Mouse (Mus musculus) CH12.LX (cell line): ENCODE results near the gene Vav2. TPM values are rescaled to one million over a fixed set of nuclear protein-coding genes. Genes with fewer than 3 reads are reported as not detected.
A peak's percentile ranks its signal among the peaks of the same experiment; 100 is the strongest.

Experiments used
- DNase-seq: peaks from one replicate; pipeline ENCODE4 v3.0.0-alpha.2; 2013; ENCODE audit errors: extremely low read depth
- H3K27ac ChIP-seq: 2 replicates; pipeline ENCODE4 v1.5.1; 2012; ENCODE audit warnings: low read depth, mild to moderate bottlenecking, control low read depth, moderate library complexity; ENCODE audit not compliant: insufficient read depth
- H3K27me3 ChIP-seq: replicated peaks from 2 replicates; pipeline ENCODE3; 2012; ENCODE audit warnings: inconsistent platforms
- H3K36me3 ChIP-seq, 2 experiments: replicated peaks in 1 of 2; 2 replicates each; pipeline versions ENCODE3 to v1.6.1; 2012; ENCODE audit warnings: inconsistent platforms in 1 of 2, low read length in 1 of 2, mild to moderate bottlenecking in 1 of 2, mixed read lengths in 1 of 2, moderate library complexity in 1 of 2; ENCODE audit not compliant: control insufficient read depth in 1 of 2, insufficient read depth in 1 of 2
- H3K4me1 ChIP-seq, 2 experiments: 2 replicates each; pipeline ENCODE4 v1.6.1; 2012; ENCODE audit warnings: inconsistent platforms in 1 of 2, moderate library complexity in 1 of 2; ENCODE audit not compliant: insufficient read depth in 2 of 2, control insufficient read depth in 1 of 2
- H3K4me2 ChIP-seq: 2 replicates; pipeline ENCODE4 v1.6.1; 2012; ENCODE audit warnings: low read depth, mild to moderate bottlenecking, control low read depth; ENCODE audit not compliant: poor library complexity, insufficient read depth, severe bottlenecking
- H3K4me3 ChIP-seq, 3 experiments: fragments of 150-350 bp in 1 of 3; sonication (generic) in 1 of 3; replicated peaks in 1 of 3; 2 replicates each; pipeline versions ENCODE3 to v1.5.1; 2011 to 2012; ENCODE audit warnings: low read depth in 2 of 3, low read length in 2 of 3, mild to moderate bottlenecking in 2 of 3, moderate library complexity in 2 of 3, control low read depth in 1 of 3, improper control_type of control experiment in 1 of 3, inconsistent platforms in 1 of 3, mixed read lengths in 1 of 3; ENCODE audit not compliant: poor library complexity in 1 of 3
- H3K79me2 ChIP-seq: replicated peaks from 2 replicates; pipeline ENCODE4 v1.6.1; 2012; ENCODE audit warnings: mild to moderate bottlenecking, moderate library complexity; ENCODE audit not compliant: control insufficient read depth, poor library complexity, insufficient read depth, severe bottlenecking; ENCODE audit errors: extremely low read depth
- H3K9ac ChIP-seq: 2 replicates; pipeline ENCODE4 v1.6.1; 2012; ENCODE audit warnings: low read depth, mild to moderate bottlenecking, control low read depth, moderate library complexity; ENCODE audit not compliant: insufficient read depth
- H3K9me3 ChIP-seq: replicated peaks from 2 replicates; pipeline ENCODE3; 2012; ENCODE audit warnings: low read length, inconsistent platforms, mixed read lengths
- BHLHE40 ChIP-seq: IDR thresholded peaks from 2 replicates; pipeline ENCODE4 v1.6.1; 2011; ENCODE audit warnings: mild to moderate bottlenecking, low read depth, low read length, improper control_type of control experiment
- ELF1 ChIP-seq: IDR thresholded peaks from 2 replicates; pipeline ENCODE4 v1.6.1; 2014; ENCODE audit warnings: low read depth, mild to moderate bottlenecking, inconsistent platforms, low read length, improper control_type of control experiment
- EP300 ChIP-seq: IDR thresholded peaks from 2 replicates; pipeline ENCODE4 v1.6.1; 2011; ENCODE audit warnings: low read length, improper control_type of control experiment
- HCFC1 ChIP-seq: IDR thresholded peaks from 2 replicates; pipeline ENCODE4 v1.6.1; 2012; ENCODE audit warnings: low read depth, mild to moderate bottlenecking, inconsistent platforms, low read length, improper control_type of control experiment
- IRF4 ChIP-seq: IDR thresholded peaks from 2 replicates; pipeline ENCODE4 v1.6.1; 2014; ENCODE audit warnings: low read depth, mild to moderate bottlenecking, inconsistent platforms, low read length, improper control_type of control experiment
- JUN ChIP-seq: IDR thresholded peaks from 2 replicates; pipeline ENCODE4 v1.6.1; 2011; ENCODE audit warnings: low read depth, mild to moderate bottlenecking, low read length, improper control_type of control experiment, moderate library complexity; ENCODE audit not compliant: insufficient read depth
- MAFK ChIP-seq: IDR thresholded peaks from 2 replicates; pipeline ENCODE4 v1.6.1; 2011; ENCODE audit warnings: low read length, improper control_type of control experiment; ENCODE audit not compliant: insufficient replicate concordance
- MAX ChIP-seq: IDR thresholded peaks from 2 replicates; pipeline ENCODE4 v1.6.1; 2011; ENCODE audit warnings: low read length, improper control_type of control experiment
- MAZ ChIP-seq: IDR thresholded peaks from 2 replicates; pipeline ENCODE4 v1.6.1; 2012; ENCODE audit warnings: low read depth, mild to moderate bottlenecking, inconsistent platforms, low read length, improper control_type of control experiment, moderate library complexity
- MEF2A ChIP-seq: IDR thresholded peaks from 2 replicates; pipeline ENCODE4 v1.6.1; 2014; ENCODE audit warnings: low read depth, mild to moderate bottlenecking, inconsistent platforms, low read length, improper control_type of control experiment, borderline replicate concordance
- MYC ChIP-seq: IDR thresholded peaks from 2 replicates; pipeline ENCODE4 v1.6.1; 2011; ENCODE audit warnings: low read depth, mild to moderate bottlenecking, improper control_type of control experiment, low read length
- NRF1 ChIP-seq: IDR thresholded peaks from 2 replicates; pipeline ENCODE4 v1.6.1; 2014; ENCODE audit warnings: low read depth, mild to moderate bottlenecking, inconsistent platforms, low read length, improper control_type of control experiment, moderate library complexity
- POLR2A ChIP-seq: IDR thresholded peaks from 2 replicates; pipeline ENCODE4 v1.6.1; 2011; ENCODE audit warnings: low read depth, mild to moderate bottlenecking, improper control_type of control experiment, low read length
- SIN3A ChIP-seq: IDR thresholded peaks from 2 replicates; pipeline ENCODE4 v1.6.1; 2012; ENCODE audit warnings: low read length, improper control_type of control experiment, inconsistent platforms
- TBP ChIP-seq: conservative IDR thresholded peaks from 2 replicates; pipeline ENCODE4 v1.6.1; 2011; ENCODE audit warnings: low read depth, low read length, improper control_type of control experiment
- TCF12 ChIP-seq: IDR thresholded peaks from 2 replicates; pipeline ENCODE4 v1.6.1; 2014; ENCODE audit warnings: low read depth, mild to moderate bottlenecking, inconsistent platforms, low read length, improper control_type of control experiment
- USF2 ChIP-seq: conservative IDR thresholded peaks from 2 replicates; pipeline ENCODE4 v1.6.1; 2011; ENCODE audit warnings: low read depth, low read length, improper control_type of control experiment
- ZKSCAN1 ChIP-seq: IDR thresholded peaks from 2 replicates; pipeline ENCODE4 v1.6.1; 2012; ENCODE audit warnings: low read depth, inconsistent platforms, low read length, improper control_type of control experiment, borderline replicate concordance
- ZMIZ1 ChIP-seq: IDR thresholded peaks from 2 replicates; pipeline ENCODE4 v1.6.1; 2012; ENCODE audit warnings: low read depth, mild to moderate bottlenecking, inconsistent platforms, low read length, improper control_type of control experiment
- ZNF384 ChIP-seq: IDR thresholded peaks from 2 replicates; pipeline ENCODE4 v1.6.1; 2012; ENCODE audit warnings: low read depth, low read length, improper control_type of control experiment, inconsistent platforms
- dilution Hi-C: fragments of 300-500 bp; cut with MboI; formaldehyde crosslinking; loops from 2 replicates; pipeline ENCODE4 v1.14.3; 2020; ENCODE audit warnings: low sequenced_read_pairs; ENCODE audit not compliant: extremely low pct_unique_long_range_greater_than_20kb, extremely low pct_ligation_motif_present
- in situ Hi-C: fragments of 300-500 bp; cut with MboI; formaldehyde crosslinking; loops from 3 replicates; pipeline ENCODE4 v1.14.3; 2019; ENCODE audit warnings: low sequenced_read_pairs, low pct_ligation_motif_present, low pct_unique_long_range_greater_than_20kb, mixed read lengths
- polyA plus RNA-seq: library from polyadenylated mRNA; unstranded; fragments of >175 nt; gene quantifications from 2 replicates; pipeline ENCODE4 v1.2.1, GENCODE M21; 2012; ENCODE audit warnings: low read depth; ENCODE audit not compliant: insufficient read length
- total RNA-seq, 2 experiments: library from RNA; depleted of rRNA; stranded (reverse); fragments of 300-350 nt in 1 of 2; fragments of >200 nt in 1 of 2; gene quantifications; 2 replicates each; pipeline ENCODE4 v1.2.3; 2012 to 2014

Gene Vav2
- total and polyA plus RNA-seq, 3 experiments: 31.5 to 46.8 (median 46.6) TPM

DNA sequence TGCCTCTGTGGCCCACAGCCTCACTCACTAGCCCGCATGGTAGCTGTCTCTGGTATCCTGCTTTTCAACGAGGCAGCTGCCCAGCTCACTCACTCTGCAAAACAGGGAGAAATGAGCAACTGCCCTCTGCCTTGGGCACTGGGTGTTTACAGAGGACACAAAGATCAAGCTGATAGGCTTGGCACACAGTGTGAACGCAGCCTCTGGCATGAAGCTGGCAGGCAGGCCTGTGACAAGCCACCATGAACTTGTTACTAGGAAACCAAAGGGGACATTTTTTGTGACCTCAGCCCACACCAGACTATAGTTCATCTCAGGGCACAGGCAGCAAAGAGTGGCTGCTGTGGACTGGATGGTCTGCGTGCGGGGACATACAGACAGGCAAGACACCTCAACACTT is 115.9 kb downstream of the Vav2 start:
- no peak overlapping the region for H3K9ac ChIP-seq
- H3K4me2 ChIP-seq: no peak overlapping the region
- H3K9me3 ChIP-seq: peaks cover 9% of the 10 kb centered on the region
- H3K27me3 ChIP-seq: no peaks in the 10 kb centered on the region
- dilution Hi-C loops: no loop called here
- H3K4me1 ChIP-seq: peaks cover 59 to 96% of the 10 kb centered on the region in 2 experiments
- no peak for TF ChIP-seq IRF4
- TF ChIP-seq, all 38 proteins: peak for 0
- in situ Hi-C loops: loop anchor here (5.0 kb wide), 1 partner anchor 36 kb away; no protein-coding TSS in a partner anchor
- no peak for DNase-seq
- H3K4me3 ChIP-seq: no peak overlapping the region
- H3K36me3 ChIP-seq: peaks cover 18 to 59% of the 10 kb centered on the region in 2 experiments
- H3K79me2 ChIP-seq: peaks cover 62% of the 10 kb centered on the region
- H3K27ac ChIP-seq: peak overlapping the region; percentile 92

DNA sequence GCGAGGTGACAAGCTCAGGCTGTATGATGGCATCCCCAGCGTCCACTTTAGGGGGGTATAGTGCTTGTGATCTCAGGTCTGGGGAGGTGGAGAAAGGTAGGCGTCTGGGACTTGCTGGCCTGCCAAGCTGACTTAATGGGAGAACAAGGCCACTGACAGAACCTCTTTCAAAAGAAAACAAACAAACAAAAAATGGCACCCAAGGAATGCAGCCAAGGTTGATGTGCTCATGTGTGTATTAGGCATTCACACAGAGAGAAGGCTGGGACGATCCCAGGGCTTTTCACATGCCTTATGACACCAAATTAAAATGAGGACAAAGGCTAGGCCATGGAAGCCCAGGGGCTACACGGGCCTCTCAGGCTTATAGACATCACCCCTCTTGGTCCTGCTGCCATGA is 116.6 kb downstream of the Vav2 start:
- dilution Hi-C loops: no loop called here
- peak overlapping the region; percentile 92; the same call in 1 of the 2 replicates for H3K27ac ChIP-seq

DNA sequence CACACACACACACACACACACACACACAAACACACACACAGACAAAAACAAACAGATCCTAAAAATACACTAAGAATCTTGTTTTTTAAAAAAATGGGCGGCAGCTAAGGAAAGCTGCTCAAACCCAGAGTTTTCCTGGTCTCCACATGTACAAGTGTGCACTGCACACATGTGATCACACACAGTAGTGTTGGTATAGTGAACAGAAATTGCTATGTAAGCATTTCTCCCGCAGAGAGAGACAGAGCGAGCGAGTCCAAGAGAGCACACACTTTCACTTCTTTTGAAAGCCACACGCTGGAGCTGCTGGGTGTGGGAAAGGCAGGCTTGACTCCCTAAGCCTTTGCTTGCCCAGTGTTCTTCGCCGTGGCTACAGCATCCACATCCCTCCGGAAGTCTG is 120.2 kb downstream of the Vav2 start:
- Histone ChIP-seq H3K36me3 (peaks cover 33 to 87% of the 10 kb centered on the region in 2 experiments), H3K27ac (no peak overlapping the region), H3K79me2 (peaks cover 52% of the 10 kb centered on the region), H3K9ac (no peak overlapping the region), H3K27me3 (no peaks in the 10 kb centered on the region), H3K4me2 (no peak overlapping the region), H3K4me3 (no peak overlapping the region), H3K9me3 (peaks cover 12% of the 10 kb centered on the region), H3K4me1 (peaks cover 33 to 79% of the 10 kb centered on the region in 2 experiments)
- in situ Hi-C loops (no loop called here), dilution Hi-C loops (no loop called here)
- no peak for DNase-seq
- TF ChIP-seq MAFK (peak; percentile 85), TBP (no peak)

More for the DNA sequence above, 116.6 kb downstream of the Vav2 start:
- H3K36me3 ChIP-seq: peaks cover 15 to 59% of the 10 kb centered on the region in 2 experiments
- no peak overlapping the region for H3K9ac ChIP-seq
- peaks cover 9% of the 10 kb centered on the region for H3K9me3 ChIP-seq
- H3K4me3 ChIP-seq: no peak overlapping the region
- no peak for DNase-seq
- in situ Hi-C loops: loop anchor here (5.0 kb wide), 1 partner anchor 37 kb away; no protein-coding TSS in a partner anchor
- H3K27me3 ChIP-seq: no peaks in the 10 kb centered on the region
- peaks cover 59 to 96% of the 10 kb centered on the region in 2 experiments for H3K4me1 ChIP-seq
- H3K79me2 ChIP-seq: peaks cover 65% of the 10 kb centered on the region
- TF ChIP-seq BHLHE40 (no peak), SIN3A (no peak), HCFC1 (no peak), ZMIZ1 (no peak), ZNF384 (no peak), ZKSCAN1 (no peak), ELF1 (no peak), TCF12 (no peak), MYC (no peak), MEF2A (no peak), JUN (no peak), MAX (no peak), MAFK (no peak), POLR2A (no peak), TBP (no peak), IRF4 (no peak), MAZ (no peak), EP300 (no peak), NRF1 (no peak), USF2 (no peak)
- no peak overlapping the region for H3K4me2 ChIP-seq
